Comparison of ENCODE assay signal across 10 mouse cellular contexts in the genomic region with DNA sequence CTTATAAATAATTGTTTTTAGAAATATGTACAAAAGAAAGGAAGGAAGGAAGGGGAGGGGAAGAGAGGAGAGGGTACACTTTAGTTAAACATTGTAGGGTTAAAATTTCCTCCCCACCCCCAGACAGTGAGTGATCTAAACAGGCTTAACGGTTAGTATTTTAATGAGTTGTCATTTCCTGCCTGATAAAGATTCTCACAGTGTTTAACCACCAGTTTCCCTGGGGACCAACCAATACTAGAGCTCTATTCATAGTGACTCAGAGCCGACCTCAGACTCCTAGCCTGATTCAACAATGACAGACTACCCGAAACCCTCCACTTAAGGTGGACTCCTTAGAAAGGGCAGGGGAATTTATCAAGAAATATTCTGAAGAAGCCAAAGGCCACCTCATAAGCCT. TPM values are rescaled to one million over a fixed set of nuclear protein-coding genes. Genes with fewer than 3 reads are reported as not detected.
DNase-seq lines count a peak whose midpoint lies in the region; ATAC-seq and TF ChIP-seq lines count a peak whose summit lies in the region.
"Had no signal": no experiment of that assay in that cellular context is flagged by ENCODE, and none has a peak within 500 bp of the region (broad histone marks: within the 10 kb centered on the region; RNA-seq: fewer than 3 reads in every experiment).

No protein-coding gene starts in this region.

- H3K79me2 ChIP-seq in heart, adult 2 months (replicated peaks; ENCODE audit: control insufficient read depth, insufficient read depth, low read length): no peaks in the 10 kb centered on the region

- H3K9me3 ChIP-seq in intestine, embryonic 16.5 days (ENCODE audit: control insufficient read depth, low read length): no peaks in the 10 kb centered on the region
- no peaks in the 10 kb centered on the region for H3K9me3 ChIP-seq in stomach, postnatal 0 days (ENCODE audit: control insufficient read depth, low read length)
- H3K9me3 ChIP-seq: hindbrain, embryonic 15.5 days; midbrain, embryonic 12.5 days had no signal

- H3K27me3 ChIP-seq in heart, adult 2 months (ENCODE audit: control insufficient read depth, insufficient read depth, low read length): no peaks in the 10 kb centered on the region
- no peaks in the 10 kb centered on the region for H3K27me3 ChIP-seq in intestine, embryonic 16.5 days (replicated peaks; ENCODE audit: control insufficient read depth, insufficient read depth, low read length)
- no peaks in the 10 kb centered on the region for H3K27me3 ChIP-seq in stomach, postnatal 0 days (ENCODE audit: control insufficient read depth, insufficient read depth, low read length)
- H3K27me3 ChIP-seq: hindbrain, embryonic 15.5 days; midbrain, embryonic 12.5 days had no signal

- H3K27ac ChIP-seq in heart, adult 2 months: peak overlapping the region; percentile 13
- H3K27ac ChIP-seq in intestine, embryonic 16.5 days (ENCODE audit: low read length): no peak overlapping the region
- H3K27ac ChIP-seq in stomach, postnatal 0 days (replicated peaks): peak overlapping the region; percentile 20; the same call in 1 of the 2 replicates
- H3K27ac ChIP-seq: midbrain, embryonic 12.5 days had no signal

- H3K4me1 ChIP-seq in heart, adult 2 months (ENCODE audit: control insufficient read depth, insufficient read depth, low read length): peaks cover 3% of the 10 kb centered on the region; the same call in 1 of the 2 replicates
- H3K4me1 ChIP-seq in intestine, embryonic 16.5 days (ENCODE audit: control insufficient read depth, insufficient read depth, low read length): peaks cover 4% of the 10 kb centered on the region; the same call in 1 of the 2 replicates
- H3K4me1 ChIP-seq in stomach, postnatal 0 days (replicated peaks; ENCODE audit: control insufficient read depth, insufficient read depth): no peaks in the 10 kb centered on the region

- ATAC-seq in intestine, embryonic 16.5 days: peak; percentile 52; the same call in 1 of the 2 replicates
- ATAC-seq in stomach, postnatal 0 days (ENCODE audit: low FRiP score, low TSS enrichment): peak; percentile 72

- H3K4me2 ChIP-seq in intestine, embryonic 16.5 days (ENCODE audit: low read depth, low read length): no peak overlapping the region
- no peak overlapping the region for H3K4me2 ChIP-seq in stomach, postnatal 0 days (replicated peaks; ENCODE audit: low read depth)
- H3K4me2 ChIP-seq: hindbrain, embryonic 15.5 days; midbrain, embryonic 12.5 days had no signal

- peak in 1 of 2 experiments; percentile 10 for DNase-seq in heart, adult 2 months
- DNase-seq in heart, postnatal 14 days: no peak
- peak; percentile 73 to 82 for DNase-seq in spleen, postnatal 36 days (ENCODE audit: low spot score in 2 of 2)
- no peak for DNase-seq in spleen, postnatal 14 days (ENCODE audit: low spot score in 2 of 2)
- no peak for DNase-seq in stomach, postnatal 0 days (ENCODE audit: low spot score)
- no peak for DNase-seq in adrenal gland, postnatal 4 days (ENCODE audit: low spot score in 2 of 2)
- DNase-seq in testis, postnatal 14 days (ENCODE audit: low spot score): no peak

- peaks cover 5% of the 10 kb centered on the region for H3K36me3 ChIP-seq in heart, adult 2 months (ENCODE audit: control insufficient read depth, insufficient read depth, low read length)
- H3K36me3 ChIP-seq in intestine, embryonic 16.5 days (ENCODE audit: control insufficient read depth, insufficient read depth, low read length): no peaks in the 10 kb centered on the region
- H3K36me3 ChIP-seq in stomach, postnatal 0 days (ENCODE audit: control insufficient read depth, insufficient read depth, low read length): no peaks in the 10 kb centered on the region
- H3K36me3 ChIP-seq: hindbrain, embryonic 15.5 days; midbrain, embryonic 12.5 days had no signal

- H3K9ac ChIP-seq in heart, adult 2 months (ENCODE audit: low read depth, low read length): no peak overlapping the region
- no peak overlapping the region for H3K9ac ChIP-seq in intestine, embryonic 16.5 days (ENCODE audit: low read depth, low read length)
- no peak overlapping the region for H3K9ac ChIP-seq in stomach, postnatal 0 days (ENCODE audit: low read length)
- H3K9ac ChIP-seq: hindbrain, embryonic 15.5 days; midbrain, embryonic 12.5 days had no signal

- no peak for TF ChIP-seq POLR2A in heart, adult 2 months (IDR thresholded peaks at IDR 0.05; ENCODE audit: insufficient read depth, low read depth, low read length)

- 22% methylated on average over 3 of the region's 3 CpGs for WGBS in heart, adult 2 months
- 27% methylated on average over 3 of the region's 3 CpGs for WGBS in intestine, embryonic 16.5 days
- WGBS in stomach, postnatal 0 days: 12% methylated on average over 3 of the region's 3 CpGs

- intact Hi-C loops in heart, adult 2 months (cut with DNase I): no loop called here
- intact Hi-C loops in heart, postnatal 14 days (cut with DNase I): no loop called here

- TF ChIP-seq EP300 in heart, adult 2 months (IDR thresholded peaks at IDR 0.05; ENCODE audit: insufficient read depth, low read depth, low read length): no peak
- no peak for TF ChIP-seq EP300 in stomach, postnatal 0 days (optimal IDR thresholded peaks at IDR 0.05)

- TF ChIP-seq CTCF in heart, adult 2 months (IDR thresholded peaks at IDR 0.05): no peak
- TF ChIP-seq CTCF in stomach, postnatal 0 days (IDR thresholded peaks at IDR 0.05; ENCODE audit: low read depth): no peak

- H3K4me3 ChIP-seq in heart, adult 2 months: no peak overlapping the region
- H3K4me3 ChIP-seq in intestine, embryonic 16.5 days (ENCODE audit: low read length): no peak overlapping the region
- no peak overlapping the region for H3K4me3 ChIP-seq in stomach, postnatal 0 days (ENCODE audit: low read depth, low read length)
- H3K4me3 ChIP-seq: hindbrain, embryonic 15.5 days; midbrain, embryonic 12.5 days had no signal

RNA-seq across cellular contexts. Expression of a gene that starts 48.2 kb away (rescaled TPM):
- total RNA-seq in heart, adult 2 months (2021): 1 to 10 TPM; 5.7 to 6.2 TPM
- polyA plus RNA-seq in heart, adult 2 months (2012; rRNA removed): 4.7 and 8.3 TPM in 2 replicates
- total RNA-seq in heart, postnatal 14 days (2021): 1 to 10 TPM; 5.9 to 7.1 TPM
- polyA plus RNA-seq in intestine, embryonic 16.5 days (2015; fragmentation: Nextera tagmentation; extraction: Ambion mirVana): 9.3 and 11.4 TPM in 2 replicates
- 7.6 and 7.8 TPM in 2 replicates for polyA plus RNA-seq in stomach, postnatal 0 days (2015; fragmentation: Nextera tagmentation; extraction: Ambion mirVana)
- 1 to 10 TPM; 6.3 to 7.5 TPM for total RNA-seq in adrenal gland, postnatal 4 days (2021)

RNA-seq across cellular contexts. Expression of a gene that starts 48.4 kb away (rescaled TPM):
- 10 to 100 TPM; 18.3 to 22.4 TPM for total RNA-seq in heart, adult 2 months (2021)
- 6.4 and 8.1 TPM in 2 replicates for polyA plus RNA-seq in heart, adult 2 months (2012; rRNA removed)
- total RNA-seq in heart, postnatal 14 days (2021): 10 to 100 TPM; 22.5 to 24.4 TPM
- polyA plus RNA-seq in intestine, embryonic 16.5 days (2015; fragmentation: Nextera tagmentation; extraction: Ambion mirVana): 45.2 and 56.8 TPM in 2 replicates
- 40.7 and 42.3 TPM in 2 replicates for polyA plus RNA-seq in stomach, postnatal 0 days (2015; fragmentation: Nextera tagmentation; extraction: Ambion mirVana)
- 10 to 100 TPM; 50.5 to 53.2 TPM for total RNA-seq in adrenal gland, postnatal 4 days (2021)

Comparison
In these comparisons a context has a peak if more than half of its experiments do, and no peak if none do; other contexts are left out.
1. DNase-seq: peak in spleen, postnatal 36 days (2 of 2); none in heart, postnatal 14 days (0 of 2), spleen, postnatal 14 days (0 of 2), stomach, postnatal 0 days (single experiment), adrenal gland, postnatal 4 days (0 of 2) and testis, postnatal 14 days (single experiment).